Comparison of ENCODE assay signal across 16 mouse cellular contexts in genomic region chrX:106030176-106030575, GRCm38 (mm10).
"Had no signal": no experiment of that assay in that cellular context is flagged by ENCODE, and none has a peak within 500 bp of the region (broad histone marks: within the 10 kb centered on the region; RNA-seq: fewer than 3 reads in every experiment).

No protein-coding gene starts in this region.

- ATAC-seq: intestine, embryonic 16.5 days; midbrain, embryonic 15.5 days had no signal

- H3K4me1 ChIP-seq: limb, embryonic 15.5 days; lung, embryonic 15.5 days; stomach, embryonic 15.5 days had no signal

- H3K9me3 ChIP-seq: kidney, embryonic 15.5 days; limb, embryonic 15.5 days; liver, embryonic 15.5 days; lung, embryonic 15.5 days; midbrain, embryonic 15.5 days; stomach, embryonic 15.5 days had no signal

- H3K4me3 ChIP-seq: kidney, embryonic 15.5 days; limb, embryonic 15.5 days; liver, embryonic 15.5 days; lung, embryonic 15.5 days; midbrain, embryonic 15.5 days; stomach, embryonic 15.5 days had no signal

- H3K4me2 ChIP-seq: kidney, embryonic 15.5 days; limb, embryonic 15.5 days; liver, embryonic 15.5 days; lung, embryonic 15.5 days; midbrain, embryonic 11.5 days; midbrain, embryonic 15.5 days; stomach, embryonic 15.5 days had no signal

- H3K9ac ChIP-seq: kidney, embryonic 15.5 days; limb, embryonic 15.5 days; liver, embryonic 15.5 days; lung, embryonic 15.5 days; midbrain, embryonic 15.5 days; stomach, embryonic 15.5 days had no signal

- H3K27ac ChIP-seq: kidney, embryonic 15.5 days; limb, embryonic 15.5 days; liver, embryonic 15.5 days; lung, embryonic 15.5 days; midbrain, embryonic 15.5 days; stomach, embryonic 15.5 days had no signal

- H3K27me3 ChIP-seq: kidney, embryonic 15.5 days; limb, embryonic 15.5 days; liver, embryonic 15.5 days; lung, embryonic 15.5 days; midbrain, embryonic 15.5 days; stomach, embryonic 15.5 days had no signal

- DNase-seq: kidney, adult 2 months; kidney, postnatal 14 days; left cerebral cortex, postnatal 4 days; lung, postnatal 14 days; retina, postnatal 1 day; right cerebral cortex, postnatal 4 days; spleen, adult 18-20 months; thymus, postnatal 14 days had no signal

- H3K36me3 ChIP-seq: kidney, embryonic 15.5 days; limb, embryonic 15.5 days; liver, embryonic 15.5 days; lung, embryonic 15.5 days; midbrain, embryonic 15.5 days; stomach, embryonic 15.5 days had no signal
